Mouse (Mus musculus) small intestine, adult 2 months (tissue): ENCODE measurements around the gene Nf1. TPM values are rescaled to one million over a fixed set of nuclear protein-coding genes. Genes with fewer than 3 reads are reported as not detected.
A peak's percentile ranks its signal among the peaks of the same experiment; 100 is the strongest.

Experiments
- H3K27ac ChIP-seq: fragments of 200-500 bp; 2 replicates; pipeline ENCODE4 v1.5.1; 2012; ENCODE audit warnings: low read depth, low read length, control low read depth, inconsistent platforms; ENCODE audit not compliant: insufficient read depth
- H3K27me3 ChIP-seq: fragments of 200-500 bp; 2 replicates; pipeline ENCODE4 v1.6.1; 2012; ENCODE audit warnings: mild to moderate bottlenecking, moderate library complexity, low read length, inconsistent platforms; ENCODE audit not compliant: control insufficient read depth, insufficient read depth
- H3K36me3 ChIP-seq: fragments of 200-500 bp; 2 replicates; pipeline ENCODE4 v1.6.1; 2012; ENCODE audit warnings: mild to moderate bottlenecking, low read length, control low read depth, inconsistent platforms; ENCODE audit not compliant: control insufficient read depth, insufficient read depth
- H3K4me1 ChIP-seq: fragments of 200-500 bp; 2 replicates; pipeline ENCODE4 v1.6.1; 2012; ENCODE audit warnings: low read length, inconsistent platforms, mixed read lengths; ENCODE audit not compliant: control insufficient read depth, insufficient read depth, insufficient read length
- H3K4me3 ChIP-seq: fragments of 200-500 bp; 2 replicates; pipeline ENCODE4 v1.5.1; 2012; ENCODE audit warnings: low read depth, mild to moderate bottlenecking, control low read depth, inconsistent platforms, low read length, moderate library complexity
- CTCF ChIP-seq: fragments of 200-500 bp; IDR thresholded peaks from 2 replicates; pipeline ENCODE4 v1.5.1; 2012; ENCODE audit warnings: low read depth, mild to moderate bottlenecking, control low read depth, inconsistent platforms, low read length, moderate library complexity, mixed read lengths; ENCODE audit not compliant: insufficient replicate concordance, insufficient read length; ENCODE audit errors: extremely low read depth
- POLR2A ChIP-seq: fragments of 200-500 bp; IDR thresholded peaks from 2 replicates; pipeline ENCODE4 v1.6.1; 2012; ENCODE audit warnings: low read depth, mild to moderate bottlenecking, control low read depth, inconsistent platforms, low read length, moderate library complexity
- WGBS: fragments of 180-500 bp; shearing (Covaris S2); methylation state at CpG from one replicate; pipeline ENCODE4 v1.1.7; 2018; 5-methylcytosine and 5-hydroxymethylcytosine counted together
- polyA plus RNA-seq: library from polyadenylated mRNA; depleted of rRNA; stranded (reverse); fragments of >200 nt; gene quantifications from 2 replicates; pipeline ENCODE4 v1.2.3, GENCODE M21; 2012; rRNA removed

Gene Nf1
- polyA plus RNA-seq, result 3.5 and 7.0 TPM in 2 replicates

- under 1% methylated on average over 47 of the region's 49 CpGs for WGBS
- Histone ChIP-seq H3K4me1 (peaks cover 4% of the 10 kb centered on the region; the same call in 1 of the 2 replicates), H3K27me3 (no peaks in the 10 kb centered on the region), H3K4me3 (peak within 1 kb of the TSS; percentile 81), H3K36me3 (peaks cover 2% of the 10 kb centered on the region), H3K27ac (peak within 1 kb of the TSS; percentile 72)
- TF ChIP-seq POLR2A (peak; percentile 68; the same call in 1 of the 2 replicates), CTCF (no peak)
Observed at GRCm38 (mm10) chr11:79339234-79339807, at the start of gene Nf1. Gene Nf1, plus strand, starts transcription at chr11:79339693.

GRCm38 (mm10) chr11:79290473-79290872 is 49.0 kb upstream of the Nf1 start:
- 50% methylated on average over 2 of the region's 2 CpGs for WGBS
- peaks cover 42% of the 10 kb centered on the region for H3K4me1 ChIP-seq

DNA sequence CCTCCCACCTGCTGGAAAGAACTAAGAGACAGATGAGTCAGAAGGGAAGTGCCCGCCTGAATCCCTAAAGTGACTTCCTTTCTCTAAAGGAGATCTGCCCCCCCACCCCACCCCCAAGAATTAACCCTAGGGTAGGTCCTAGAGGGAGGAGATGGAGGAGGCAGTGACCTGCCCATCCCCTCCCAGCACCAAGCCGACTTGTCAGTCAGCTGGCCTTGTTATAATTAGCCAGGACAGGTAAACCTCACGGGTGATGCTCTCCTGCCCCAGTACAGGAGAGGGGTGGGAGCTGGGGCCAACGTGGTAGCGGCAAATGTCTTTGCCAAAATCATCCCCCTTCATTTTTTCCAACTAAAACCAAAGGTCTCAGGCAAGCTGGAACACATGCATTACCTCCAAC is 47.8 kb upstream of the Nf1 start:
- TF ChIP-seq POLR2A (no peak), CTCF (no peak)

More at GRCm38 (mm10) chr11:79290473-79290872, 49.0 kb upstream of the Nf1 start:
- Histone ChIP-seq H3K4me3 (no peak overlapping the region), H3K27me3 (no peaks in the 10 kb centered on the region), H3K36me3 (no peaks in the 10 kb centered on the region), H3K27ac (peak overlapping the region; percentile 25; the same call in 1 of the 2 replicates)
- TF ChIP-seq POLR2A (no peak), CTCF (peak; percentile 62; the same call in 1 of the 2 replicates)

GRCm38 (mm10) chr11:79292130-79292529 is 47.4 kb upstream of the Nf1 start:
- peaks cover 39% of the 10 kb centered on the region for H3K4me1 ChIP-seq
- H3K4me3 ChIP-seq, result no peak overlapping the region
- no peak for TF ChIP-seq CTCF
- TF ChIP-seq POLR2A, result no peak
- 26% methylated on average over 3 of the region's 3 CpGs for WGBS
- no peaks in the 10 kb centered on the region for H3K27me3 ChIP-seq
- peak overlapping the region; percentile 58 for H3K27ac ChIP-seq
- no peaks in the 10 kb centered on the region for H3K36me3 ChIP-seq

More for the DNA sequence above, 47.8 kb upstream of the Nf1 start:
- Histone ChIP-seq H3K4me3 (no peak overlapping the region), H3K27ac (peak overlapping the region; percentile 85; the same call in 1 of the 2 replicates), H3K36me3 (no peaks in the 10 kb centered on the region), H3K27me3 (no peaks in the 10 kb centered on the region), H3K4me1 (peaks cover 42% of the 10 kb centered on the region)
- 30% methylated on average over 5 of the region's 5 CpGs for WGBS

DNA sequence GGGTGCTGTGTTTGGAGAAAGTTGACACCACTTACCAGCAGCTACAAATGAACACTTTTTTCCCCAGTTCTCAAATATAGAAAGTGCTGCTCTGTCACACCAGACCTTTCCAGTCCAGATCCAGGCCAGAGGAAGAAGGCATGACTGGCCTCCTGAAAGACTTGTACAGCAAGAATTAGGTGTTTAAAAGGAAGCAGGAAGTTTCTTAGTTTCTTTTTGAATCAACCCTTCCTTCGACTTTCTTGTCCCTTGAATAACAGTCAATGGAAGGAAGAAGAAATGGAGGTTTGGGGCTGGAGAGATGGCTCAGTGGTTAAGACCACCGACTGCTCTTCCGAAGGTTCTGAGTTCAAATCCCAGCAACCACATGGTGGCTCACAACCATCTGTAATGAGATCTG is 46.5 kb upstream of the Nf1 start:
- H3K27ac ChIP-seq, result peak overlapping the region; percentile 58
- no peak overlapping the region for H3K4me3 ChIP-seq
- H3K4me1 ChIP-seq, result peaks cover 35% of the 10 kb centered on the region
- TF ChIP-seq POLR2A (no peak), CTCF (no peak)
- 60% methylated on average over 3 of the region's 3 CpGs for WGBS
- no peaks in the 10 kb centered on the region for H3K27me3 ChIP-seq
- no peaks in the 10 kb centered on the region for H3K36me3 ChIP-seq

DNA sequence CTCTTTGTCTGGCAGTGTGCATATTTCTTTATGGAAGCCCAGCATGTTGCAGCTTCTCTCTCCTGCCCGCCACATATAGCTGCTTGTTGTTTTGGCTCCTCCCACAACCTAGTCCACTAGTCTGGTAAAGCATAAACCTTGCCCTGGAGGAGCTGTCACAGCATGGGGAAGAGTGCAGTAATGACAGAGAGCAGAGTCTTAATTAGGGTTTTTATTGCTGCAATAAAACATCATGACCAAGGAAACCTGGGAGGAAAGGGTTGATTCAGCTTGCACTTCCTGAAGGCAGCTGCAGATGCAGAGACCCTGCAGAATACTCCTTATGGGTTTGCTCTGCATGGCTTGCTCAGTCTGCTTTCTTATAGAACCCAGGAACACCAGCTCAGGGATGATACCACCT is 45.5 kb upstream of the Nf1 start:
- TF ChIP-seq CTCF (no peak), POLR2A (no peak)
- H3K4me3 ChIP-seq, result no peak overlapping the region
- no peaks in the 10 kb centered on the region for H3K36me3 ChIP-seq
- peak overlapping the region; percentile 95 for H3K27ac ChIP-seq
- no peaks in the 10 kb centered on the region for H3K27me3 ChIP-seq
- WGBS, result 13% methylated on average over 1 of the region's 1 CpGs
- H3K4me1 ChIP-seq, result peaks cover 32% of the 10 kb centered on the region

- peaks cover 25% of the 10 kb centered on the region for H3K4me1 ChIP-seq
- H3K4me3 ChIP-seq, result no peak overlapping the region
- WGBS, result 16% methylated on average over 1 of the region's 1 CpGs
- TF ChIP-seq CTCF, result no peak
- no peak for TF ChIP-seq POLR2A
- H3K36me3 ChIP-seq, result no peaks in the 10 kb centered on the region
- H3K27ac ChIP-seq, result 0 out of 2 replicates have a peak overlapping the region, but pooled peaks have one; percentile 47
- H3K27me3 ChIP-seq, result no peaks in the 10 kb centered on the region
Observed at GRCm38 (mm10) chr11:79296167-79296566, 43.3 kb upstream of the Nf1 start.
